Mouse (Mus musculus): ENCODE measurements around the gene Ube2e1.

- TF ChIP-seq CTCF (IDR thresholded peaks at IDR 0.05; ENCODE audit: low read depth) (no peak), EP300 (optimal IDR thresholded peaks at IDR 0.05) (no peak)
These were observed 41.3 kb upstream of the Ube2e1 start for GRCm38 (mm10) chr14:18372761-18373610.

Data from stomach, postnatal 0 days (tissue).